Mouse (Mus musculus): ENCODE measurements around the gene C130026I21Rik.
"Not testable (repeated sequence)": the region's sequence is repeated elsewhere in the genome, so short reads cannot be mapped to it uniquely, and the experiment has no call there.

DNA sequence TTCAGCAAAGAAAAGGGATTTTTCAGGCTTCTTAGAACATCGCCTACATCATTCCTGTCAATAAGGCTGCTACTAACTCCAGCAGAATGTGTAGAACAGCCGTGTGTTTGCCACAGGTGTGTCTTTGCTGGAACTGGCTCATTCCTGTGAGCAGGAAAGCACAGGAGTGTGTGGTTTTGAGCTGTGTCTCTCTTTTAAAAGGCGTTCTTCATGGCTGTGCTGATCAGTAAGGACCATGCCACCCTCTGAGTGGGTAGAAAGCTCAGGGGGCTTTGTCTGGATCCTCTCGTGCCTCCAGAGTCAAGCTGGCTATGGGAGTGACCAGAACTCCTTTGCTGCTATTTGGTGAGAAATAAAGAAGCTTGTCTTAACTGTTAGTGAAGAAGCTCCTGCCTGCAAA is 73.6 kb downstream of the C130026I21Rik start:
- TF ChIP-seq CTCF, EP300 (IDR thresholded peaks at IDR 0.05; ENCODE audit: low read depth): not testable (repeated sequence)
